Mouse (Mus musculus): ENCODE measurements around the gene Tshr. TPM values are rescaled to one million over a fixed set of nuclear protein-coding genes. Genes with fewer than 3 reads are reported as not detected.
"Not testable (repeated sequence)": the region's sequence is repeated elsewhere in the genome, so short reads cannot be mapped to it uniquely, and the experiment has no call there.

The Tshr gene
- polyA plus RNA-seq, 1 experiment from 2014 or later, result 0.31 TPM

- H3K36me3 ChIP-seq (ENCODE audit: control insufficient read depth, insufficient read depth, low read length), result no peaks in the 10 kb centered on the region
- H3K4me2 ChIP-seq, result no peak overlapping the region
- no peaks in the 10 kb centered on the region for H3K9me3 ChIP-seq (ENCODE audit: control insufficient read depth, low read length)
- no peak overlapping the region for H3K9ac ChIP-seq (ENCODE audit: low read length)
- WGBS, result 86% methylated on average over 6 of the region's 6 CpGs
- H3K27ac ChIP-seq (ENCODE audit: low read depth, low read length), result no peak overlapping the region
- no peaks in the 10 kb centered on the region for H3K27me3 ChIP-seq (ENCODE audit: control insufficient read depth, insufficient read depth, low read length)
- H3K4me3 ChIP-seq (ENCODE audit: low read depth, low read length), result no peak overlapping the region
- DNase-seq (ENCODE audit: low spot score, missing footprints) (no peak), ATAC-seq (ENCODE audit: low FRiP score) (no peak)
- no peaks in the 10 kb centered on the region for H3K4me1 ChIP-seq (ENCODE audit: control insufficient read depth, insufficient read depth, low read length)
Observed at GRCm38 (mm10) chr12:91534514-91534913, 150.2 kb downstream of the Tshr start.

GRCm38 (mm10) chr12:91540202-91540601 is 155.8 kb downstream of the Tshr start:
- WGBS, result 92% methylated on average over 7 of the region's 7 CpGs

GRCm38 (mm10) chr12:91549471-91549870 is 165.1 kb downstream of the Tshr start:
- Histone ChIP-seq H3K4me2 (no peak overlapping the region), H3K36me3 (ENCODE audit: control insufficient read depth, insufficient read depth, low read length) (0 out of 2 replicates have a peak, but pooled peaks cover 2% of the 10 kb centered on the region), H3K27me3 (ENCODE audit: control insufficient read depth, insufficient read depth, low read length) (no peaks in the 10 kb centered on the region), H3K27ac (ENCODE audit: low read depth, low read length) (no peak overlapping the region), H3K4me3 (ENCODE audit: low read depth, low read length) (no peak overlapping the region), H3K9ac (ENCODE audit: low read length) (no peak overlapping the region), H3K9me3 (ENCODE audit: control insufficient read depth, low read length) (no peaks in the 10 kb centered on the region), H3K4me1 (ENCODE audit: control insufficient read depth, insufficient read depth, low read length) (no peaks in the 10 kb centered on the region)
- DNase-seq (ENCODE audit: low spot score, missing footprints) (no peak), ATAC-seq (ENCODE audit: low FRiP score) (no peak)
- WGBS, result 85% methylated on average over 9 of the region's 9 CpGs

More at GRCm38 (mm10) chr12:91540202-91540601, 155.8 kb downstream of the Tshr start:
- ATAC-seq (ENCODE audit: low FRiP score), result no peak
- H3K27me3 ChIP-seq (ENCODE audit: control insufficient read depth, insufficient read depth, low read length), result no peaks in the 10 kb centered on the region
- no peak overlapping the region for H3K4me2 ChIP-seq
- H3K4me1 ChIP-seq (ENCODE audit: control insufficient read depth, insufficient read depth, low read length), result no peaks in the 10 kb centered on the region
- H3K9me3 ChIP-seq (ENCODE audit: control insufficient read depth, low read length), result no peaks in the 10 kb centered on the region
- no peaks in the 10 kb centered on the region for H3K36me3 ChIP-seq (ENCODE audit: control insufficient read depth, insufficient read depth, low read length)
- no peak for DNase-seq (ENCODE audit: low spot score, missing footprints)
- H3K27ac ChIP-seq (ENCODE audit: low read depth, low read length), result no peak overlapping the region
- H3K4me3 ChIP-seq (ENCODE audit: low read depth, low read length), result no peak overlapping the region
- H3K9ac ChIP-seq (ENCODE audit: low read length), result no peak overlapping the region

- Histone ChIP-seq H3K9ac (ENCODE audit: low read length) (no peak overlapping the region), H3K4me2 (no peak overlapping the region), H3K9me3 (ENCODE audit: control insufficient read depth, low read length) (no peaks in the 10 kb centered on the region), H3K27me3 (ENCODE audit: control insufficient read depth, insufficient read depth, low read length) (no peaks in the 10 kb centered on the region), H3K4me3 (ENCODE audit: low read depth, low read length) (no peak overlapping the region), H3K36me3 (ENCODE audit: control insufficient read depth, insufficient read depth, low read length) (0 out of 2 replicates have a peak, but pooled peaks cover 2% of the 10 kb centered on the region), H3K4me1 (ENCODE audit: control insufficient read depth, insufficient read depth, low read length) (no peaks in the 10 kb centered on the region), H3K27ac (ENCODE audit: low read depth, low read length) (no peak overlapping the region)
- 90% methylated on average over 19 of the region's 19 CpGs for WGBS
- DNase-seq (ENCODE audit: low spot score, missing footprints) (no peak), ATAC-seq (ENCODE audit: low FRiP score) (peak; percentile 55; the same call in 1 of the 2 replicates)
Observed at GRCm38 (mm10) chr12:91551773-91552526, 167.6 kb downstream of the Tshr start.

- not testable (repeated sequence) for H3K9ac ChIP-seq (ENCODE audit: low read length); H3K27ac ChIP-seq (ENCODE audit: low read depth, low read length); DNase-seq (ENCODE audit: low spot score, missing footprints); H3K9me3 ChIP-seq (ENCODE audit: control insufficient read depth, low read length); H3K36me3 ChIP-seq (ENCODE audit: control insufficient read depth, insufficient read depth, low read length); H3K4me2 ChIP-seq; H3K27me3 ChIP-seq (ENCODE audit: control insufficient read depth, insufficient read depth, low read length); H3K4me1 ChIP-seq (ENCODE audit: control insufficient read depth, insufficient read depth, low read length); H3K4me3 ChIP-seq (ENCODE audit: low read depth, low read length)
- peak; percentile 46; the same call in 1 of the 2 replicates for ATAC-seq (ENCODE audit: low FRiP score)
- 92% methylated on average over 8 of the region's 8 CpGs for WGBS
Observed at GRCm38 (mm10) chr12:91557358-91558005, 173.1 kb downstream of the Tshr start.

GRCm38 (mm10) chr12:91558152-91558551 is 173.8 kb downstream of the Tshr start:
- not testable (repeated sequence) for H3K9me3 ChIP-seq (ENCODE audit: control insufficient read depth, low read length); H3K4me2 ChIP-seq; H3K9ac ChIP-seq (ENCODE audit: low read length); H3K27me3 ChIP-seq (ENCODE audit: control insufficient read depth, insufficient read depth, low read length); H3K4me3 ChIP-seq (ENCODE audit: low read depth, low read length); ATAC-seq (ENCODE audit: low FRiP score); DNase-seq (ENCODE audit: low spot score, missing footprints); H3K27ac ChIP-seq (ENCODE audit: low read depth, low read length); H3K36me3 ChIP-seq (ENCODE audit: control insufficient read depth, insufficient read depth, low read length); H3K4me1 ChIP-seq (ENCODE audit: control insufficient read depth, insufficient read depth, low read length)
- WGBS, result 80% methylated on average over 4 of the region's 4 CpGs

GRCm38 (mm10) chr12:91567145-91567544 is 182.8 kb downstream of the Tshr start:
- Histone ChIP-seq H3K36me3 (ENCODE audit: control insufficient read depth, insufficient read depth, low read length) (peaks cover 18% of the 10 kb centered on the region), H3K27me3 (ENCODE audit: control insufficient read depth, insufficient read depth, low read length) (no peaks in the 10 kb centered on the region), H3K4me3 (ENCODE audit: low read depth, low read length) (no peak overlapping the region), H3K4me1 (ENCODE audit: control insufficient read depth, insufficient read depth, low read length) (no peaks in the 10 kb centered on the region), H3K9ac (ENCODE audit: low read length) (no peak overlapping the region), H3K4me2 (no peak overlapping the region), H3K9me3 (ENCODE audit: control insufficient read depth, low read length) (no peaks in the 10 kb centered on the region), H3K27ac (ENCODE audit: low read depth, low read length) (no peak overlapping the region)
- WGBS, result 95% methylated on average over 4 of the region's 4 CpGs
- no peak for DNase-seq (ENCODE audit: low spot score, missing footprints)
- ATAC-seq (ENCODE audit: low FRiP score), result no peak

- no peak overlapping the region for H3K4me3 ChIP-seq (ENCODE audit: low read depth, low read length)
- peaks cover 14% of the 10 kb centered on the region for H3K36me3 ChIP-seq (ENCODE audit: control insufficient read depth, insufficient read depth, low read length)
- no peaks in the 10 kb centered on the region for H3K27me3 ChIP-seq (ENCODE audit: control insufficient read depth, insufficient read depth, low read length)
- H3K9ac ChIP-seq (ENCODE audit: low read length), result no peak overlapping the region
- DNase-seq (ENCODE audit: low spot score, missing footprints) (no peak), ATAC-seq (ENCODE audit: low FRiP score) (no peak)
- no peak overlapping the region for H3K27ac ChIP-seq (ENCODE audit: low read depth, low read length)
- no peaks in the 10 kb centered on the region for H3K4me1 ChIP-seq (ENCODE audit: control insufficient read depth, insufficient read depth, low read length)
- H3K4me2 ChIP-seq, result no peak overlapping the region
- WGBS, result 87% methylated on average over 3 of the region's 3 CpGs
- no peaks in the 10 kb centered on the region for H3K9me3 ChIP-seq (ENCODE audit: control insufficient read depth, low read length)
Observed at GRCm38 (mm10) chr12:91569255-91569654, 184.9 kb downstream of the Tshr start.

GRCm38 (mm10) chr12:91571708-91572107 is 187.3 kb downstream of the Tshr start:
- no peak overlapping the region for H3K9ac ChIP-seq (ENCODE audit: low read length)
- no peak overlapping the region for H3K27ac ChIP-seq (ENCODE audit: low read depth, low read length)
- H3K4me1 ChIP-seq (ENCODE audit: control insufficient read depth, insufficient read depth, low read length), result no peaks in the 10 kb centered on the region
- no peaks in the 10 kb centered on the region for H3K9me3 ChIP-seq (ENCODE audit: control insufficient read depth, low read length)
- no peaks in the 10 kb centered on the region for H3K27me3 ChIP-seq (ENCODE audit: control insufficient read depth, insufficient read depth, low read length)
- H3K36me3 ChIP-seq (ENCODE audit: control insufficient read depth, insufficient read depth, low read length), result peaks cover 16% of the 10 kb centered on the region
- no peak overlapping the region for H3K4me2 ChIP-seq
- 91% methylated on average over 2 of the region's 2 CpGs for WGBS
- DNase-seq (ENCODE audit: low spot score, missing footprints), result no peak
- H3K4me3 ChIP-seq (ENCODE audit: low read depth, low read length), result no peak overlapping the region
- no peak for ATAC-seq (ENCODE audit: low FRiP score)
